Mouse (Mus musculus) heart, embryonic 13.5 days (tissue): Measurements from ENCODE around the gene Ppp1r15a. TPM values are rescaled to one million over a fixed set of nuclear protein-coding genes. Genes with fewer than 3 reads are reported as not detected.
A peak's percentile ranks its signal among the peaks of the same experiment; 100 is the strongest.

Experiments used
- ATAC-seq: fragments of 200-750 bp; cut with Nextera tagmentation; 2 replicates; pipeline ENCODE4 v1.8.0; 2017; ENCODE audit warnings: moderate TSS enrichment; ENCODE audit not compliant: insufficient number of reproducible peaks, low FRiP score, low TSS enrichment; ENCODE audit errors: extremely low read depth
- H3K27ac ChIP-seq: fragments of 300-500 bp; sonication (generic); replicated peaks from 2 replicates; pipeline ENCODE4 v1.5.1; 2015; ENCODE audit warnings: moderate library complexity, mild to moderate bottlenecking, inconsistent platforms
- H3K27me3 ChIP-seq: fragments of 300-500 bp; sonication (generic); replicated peaks from 2 replicates; pipeline ENCODE4 v1.6.1; 2015; ENCODE audit warnings: mild to moderate bottlenecking, inconsistent platforms
- H3K36me3 ChIP-seq: fragments of 300-500 bp; sonication (generic); 2 replicates; pipeline ENCODE4 v1.6.1; 2015; ENCODE audit warnings: mild to moderate bottlenecking, inconsistent platforms
- H3K4me1 ChIP-seq: fragments of 300-500 bp; sonication (generic); 2 replicates; pipeline ENCODE4 v1.6.1; 2015; ENCODE audit warnings: inconsistent platforms
- H3K4me2 ChIP-seq: fragments of 300-500 bp; sonication (generic); 2 replicates; pipeline ENCODE4 v1.6.1; 2015; ENCODE audit warnings: inconsistent platforms, mild to moderate bottlenecking, moderate library complexity
- H3K4me3 ChIP-seq: fragments of 300-500 bp; sonication (generic); 2 replicates; pipeline ENCODE4 v1.5.1; 2015; ENCODE audit warnings: moderate library complexity, mild to moderate bottlenecking, inconsistent platforms
- H3K9ac ChIP-seq: fragments of 300-500 bp; sonication (generic); 2 replicates; pipeline ENCODE4 v1.6.1; 2015; ENCODE audit warnings: inconsistent platforms, mild to moderate bottlenecking, moderate library complexity
- H3K9me3 ChIP-seq: fragments of 300-500 bp; sonication (generic); 2 replicates; pipeline ENCODE4 v1.6.1; 2016; ENCODE audit warnings: inconsistent platforms
- WGBS: fragments of 180-500 bp; shearing (Covaris S2); methylation state at CpG from one replicate; pipeline ENCODE4 v1.1.7; 2015; ENCODE audit warnings: mixed read lengths; 5-methylcytosine and 5-hydroxymethylcytosine counted together
- polyA plus RNA-seq: library from polyadenylated mRNA; unstranded; fragments of >200 nt; fragmentation: Nextera tagmentation; extraction: Ambion mirVana; gene quantifications from 2 replicates; pipeline ENCODE4 v1.2.1, GENCODE M21; 2015

Ppp1r15a gene
- polyA plus RNA-seq, 1 experiment from 2014 or later = 49.6 TPM

DNA sequence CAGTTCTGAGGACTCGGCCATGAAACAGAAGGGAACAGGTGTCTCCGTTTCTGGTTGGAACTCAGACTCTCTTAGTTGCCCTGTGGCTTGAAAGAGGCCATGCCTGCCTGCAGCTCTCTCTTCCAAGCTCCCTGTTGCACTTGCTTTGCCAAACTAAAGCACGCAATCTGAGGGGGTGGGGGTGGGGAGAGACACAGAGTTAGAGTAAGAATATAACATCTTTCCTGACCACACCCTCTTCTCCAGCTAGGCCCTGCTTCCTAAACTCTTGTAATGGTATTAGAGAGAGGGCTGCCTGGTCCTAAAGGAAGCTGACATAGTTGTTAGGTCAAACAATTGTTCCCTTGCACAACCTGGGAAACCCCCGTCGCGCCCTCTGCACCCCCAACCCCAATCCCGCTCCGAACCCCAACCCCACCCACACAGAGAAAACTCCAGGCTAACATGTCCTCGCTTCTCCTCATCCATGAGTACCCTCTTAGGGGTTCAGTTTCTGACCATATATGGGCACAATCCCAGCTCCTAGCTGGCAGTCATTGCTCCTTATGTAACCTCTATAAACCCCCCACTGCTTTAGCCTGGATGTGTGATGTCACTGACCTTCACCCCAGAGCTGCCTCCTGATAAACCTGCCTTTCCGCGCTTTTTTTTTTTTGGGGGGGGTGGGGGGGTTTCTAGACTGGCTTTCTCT is 24.9 kb upstream of the Ppp1r15a start:
- no peak overlapping the region for H3K4me3 ChIP-seq
- H3K4me1 ChIP-seq = no peaks in the 10 kb centered on the region; the same call in 1 of the 2 replicates
- 71% methylated on average over 11 of the region's 11 CpGs for WGBS
- H3K36me3 ChIP-seq = no peaks in the 10 kb centered on the region
- no peaks in the 10 kb centered on the region for H3K27me3 ChIP-seq
- ATAC-seq = no peak
- no peaks in the 10 kb centered on the region for H3K9me3 ChIP-seq
- H3K27ac ChIP-seq = no peak overlapping the region
- H3K4me2 ChIP-seq = no peak overlapping the region
- no peak overlapping the region; the same call in 1 of the 2 replicates for H3K9ac ChIP-seq

DNA sequence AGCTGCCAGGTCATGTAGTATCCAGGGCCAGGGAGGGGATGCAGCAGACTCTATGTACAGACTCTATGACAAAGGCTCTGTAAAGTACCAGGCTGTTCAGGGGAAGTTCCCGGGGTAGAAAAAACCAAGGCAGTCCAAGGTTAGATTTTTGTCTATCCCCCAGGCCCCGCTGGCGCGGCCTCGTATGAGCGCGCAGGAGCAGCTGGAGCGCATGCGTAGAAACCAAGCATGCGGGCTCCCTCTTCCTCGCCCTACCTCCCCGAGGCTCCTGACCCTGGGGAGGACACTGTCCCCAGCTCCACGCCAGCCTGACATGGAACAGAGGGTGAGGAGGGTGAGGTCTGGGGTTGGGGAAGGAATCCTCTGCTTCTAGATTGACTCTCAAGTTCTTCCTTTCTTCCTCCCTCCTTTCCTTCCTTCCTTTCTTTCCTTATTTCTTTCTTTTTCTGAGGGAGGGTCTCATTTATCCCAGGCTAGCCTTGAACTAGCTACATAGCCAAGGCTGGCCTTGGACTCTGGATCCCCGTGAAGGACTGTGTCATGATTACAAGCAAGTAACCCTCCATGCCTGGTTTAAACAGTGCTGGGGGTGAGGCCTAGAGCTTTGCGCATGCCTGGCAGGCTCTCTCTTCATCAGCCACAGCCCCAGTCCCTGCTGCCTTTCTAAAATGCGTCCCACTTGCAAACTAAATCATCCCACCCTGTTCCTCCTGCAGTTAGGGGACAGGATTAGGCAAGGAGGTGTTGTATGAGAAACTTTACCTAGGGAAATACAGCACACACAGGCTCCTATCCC is 23.8 kb upstream of the Ppp1r15a start:
- H3K4me3 ChIP-seq = no peak overlapping the region
- H3K36me3 ChIP-seq = no peaks in the 10 kb centered on the region
- no peak overlapping the region for H3K9ac ChIP-seq
- no peaks in the 10 kb centered on the region; the same call in 1 of the 2 replicates for H3K4me1 ChIP-seq
- no peak overlapping the region for H3K4me2 ChIP-seq
- no peaks in the 10 kb centered on the region for H3K9me3 ChIP-seq
- ATAC-seq = no peak
- no peak overlapping the region for H3K27ac ChIP-seq
- WGBS = 82% methylated on average over 16 of the region's 16 CpGs
- H3K27me3 ChIP-seq = no peaks in the 10 kb centered on the region

DNA sequence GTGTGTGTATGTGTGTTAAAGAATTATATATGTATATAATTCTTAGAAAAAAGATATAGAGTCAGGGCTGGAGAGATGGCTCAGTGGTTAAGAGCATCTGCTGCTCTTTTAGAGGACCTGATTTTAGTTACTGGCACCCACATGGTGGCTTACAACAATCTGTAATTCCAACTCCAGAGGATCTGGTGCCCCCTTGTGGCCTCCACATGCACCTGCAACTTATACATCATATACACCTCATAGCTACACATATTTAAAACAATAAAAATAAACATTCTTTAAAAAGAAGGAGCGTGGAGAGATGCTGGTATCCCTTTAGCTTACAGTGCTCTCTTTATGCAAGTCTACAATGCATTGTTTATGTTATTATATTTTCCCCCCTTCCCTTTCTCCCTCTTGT is 18.5 kb upstream of the Ppp1r15a start:
- H3K27me3 ChIP-seq = no peaks in the 10 kb centered on the region
- no peak for ATAC-seq
- peaks cover 3% of the 10 kb centered on the region; the same call in 1 of the 2 replicates for H3K9me3 ChIP-seq

DNA sequence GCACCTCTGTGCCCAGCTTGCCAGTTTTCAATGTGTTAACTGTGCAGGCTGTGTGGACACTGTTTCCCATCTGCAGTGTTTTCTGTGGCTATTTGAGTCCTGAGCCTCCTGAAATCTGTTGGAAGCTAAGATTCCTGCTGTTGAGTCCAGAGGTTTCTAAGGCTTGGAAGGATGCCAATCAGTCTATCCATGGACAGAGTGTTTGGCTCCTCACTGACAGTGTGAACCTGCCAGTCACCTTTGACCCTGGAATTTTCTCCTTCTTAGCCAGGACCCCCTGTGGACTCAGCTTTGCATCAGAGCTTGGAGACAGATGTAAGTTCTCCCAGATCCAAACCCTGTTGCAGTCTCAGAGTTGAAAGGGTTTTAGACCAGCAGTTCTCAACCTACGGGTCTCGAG is 14.1 kb upstream of the Ppp1r15a start:
- Histone ChIP-seq H3K27ac (no peak overlapping the region), H3K4me2 (no peak overlapping the region), H3K9ac (no peak overlapping the region), H3K4me3 (no peak overlapping the region), H3K9me3 (peaks cover 3% of the 10 kb centered on the region; the same call in 1 of the 2 replicates), H3K36me3 (no peaks in the 10 kb centered on the region), H3K4me1 (peaks cover 7% of the 10 kb centered on the region), H3K27me3 (no peaks in the 10 kb centered on the region)
- no peak for ATAC-seq
- 74% methylated on average over 2 of the region's 2 CpGs for WGBS

More for the DNA sequence above, 18.5 kb upstream of the Ppp1r15a start:
- Histone ChIP-seq H3K4me3 (no peak overlapping the region), H3K27ac (no peak overlapping the region), H3K4me2 (no peak overlapping the region), H3K9ac (no peak overlapping the region), H3K36me3 (no peaks in the 10 kb centered on the region), H3K4me1 (no peaks in the 10 kb centered on the region)
- 76% methylated on average over 1 of the region's 1 CpGs for WGBS

DNA sequence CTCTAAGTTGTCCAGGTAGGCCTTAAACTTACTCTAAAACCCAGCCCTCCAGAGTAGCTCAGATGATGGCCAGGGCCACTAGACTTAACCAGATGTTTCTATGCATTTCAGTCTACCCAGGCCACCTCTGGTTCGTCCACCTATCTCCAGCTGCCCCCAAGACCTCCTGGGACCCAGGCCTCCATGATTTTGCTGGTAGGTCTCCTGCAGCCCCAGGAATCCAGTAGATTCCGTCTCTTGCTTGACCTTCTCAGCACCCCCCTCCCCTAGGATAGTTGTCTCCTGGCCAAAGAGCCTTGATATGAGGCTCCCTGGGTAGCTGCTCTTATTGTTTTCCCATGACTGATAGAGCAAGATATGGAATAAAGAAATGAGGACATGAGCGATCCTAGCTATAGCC is 13.0 kb upstream of the Ppp1r15a start:
- WGBS = 77% methylated on average over 3 of the region's 3 CpGs
- H3K4me3 ChIP-seq = no peak overlapping the region
- H3K27ac ChIP-seq = no peak overlapping the region
- H3K4me2 ChIP-seq = no peak overlapping the region
- peaks cover 7% of the 10 kb centered on the region for H3K4me1 ChIP-seq
- ATAC-seq = no peak
- no peaks in the 10 kb centered on the region for H3K36me3 ChIP-seq
- H3K27me3 ChIP-seq = no peaks in the 10 kb centered on the region
- no peak overlapping the region for H3K9ac ChIP-seq
- H3K9me3 ChIP-seq = no peaks in the 10 kb centered on the region

DNA sequence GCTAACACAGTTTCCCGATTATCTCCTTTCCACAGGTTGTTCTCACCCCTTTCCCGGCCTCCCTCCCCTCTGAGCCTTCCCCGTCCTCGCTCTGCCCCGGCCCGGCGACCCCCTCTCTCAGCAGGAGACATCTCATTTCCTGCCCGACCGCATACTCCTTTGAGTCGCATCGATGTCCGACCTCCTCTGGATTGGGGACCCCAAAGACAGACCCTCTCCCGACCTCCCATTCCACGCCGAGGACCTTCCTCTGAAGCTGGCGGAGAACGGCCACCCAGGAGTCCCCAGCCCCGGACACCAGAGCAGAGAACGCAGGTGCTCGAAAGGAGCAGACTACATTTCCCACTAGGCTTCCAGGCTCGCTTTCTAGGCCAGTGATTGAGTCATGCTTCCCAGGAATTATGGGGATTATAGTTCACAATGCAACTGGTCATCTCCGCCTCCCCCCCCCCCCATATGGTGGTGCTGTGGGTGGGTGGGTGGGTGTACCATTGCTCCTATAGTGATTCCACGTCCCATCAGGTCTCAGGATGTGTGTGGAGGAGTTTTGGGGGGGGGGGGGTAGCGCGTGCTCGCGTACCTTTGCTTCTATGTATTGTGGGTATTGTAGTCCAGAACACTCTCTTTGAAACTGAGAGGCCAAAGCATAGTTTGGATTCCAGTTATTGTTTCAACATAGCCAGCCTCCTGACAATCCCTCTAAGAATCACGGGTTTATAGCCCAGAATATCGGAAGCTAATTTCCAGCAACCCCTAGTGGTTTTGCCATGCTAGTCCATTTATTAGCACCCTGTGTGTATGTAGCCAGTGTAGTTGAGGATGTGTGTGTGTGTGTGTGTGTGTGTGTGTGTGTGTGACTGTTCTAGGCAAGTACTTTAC is 12.3 kb upstream of the Ppp1r15a start:
- Histone ChIP-seq H3K4me2 (peak overlapping the region; percentile 92), H3K4me1 (peaks cover 7% of the 10 kb centered on the region), H3K36me3 (no peaks in the 10 kb centered on the region), H3K9ac (peak overlapping the region; percentile 80), H3K27me3 (0 out of 2 replicates have a peak, but pooled peaks cover 5% of the 10 kb centered on the region), H3K9me3 (no peaks in the 10 kb centered on the region), H3K27ac (no peak overlapping the region), H3K4me3 (peak overlapping the region; percentile 64)
- ATAC-seq = peak; percentile 56; the same call in 1 of the 2 replicates
- 4% methylated on average over 28 of the region's 29 CpGs for WGBS

DNA sequence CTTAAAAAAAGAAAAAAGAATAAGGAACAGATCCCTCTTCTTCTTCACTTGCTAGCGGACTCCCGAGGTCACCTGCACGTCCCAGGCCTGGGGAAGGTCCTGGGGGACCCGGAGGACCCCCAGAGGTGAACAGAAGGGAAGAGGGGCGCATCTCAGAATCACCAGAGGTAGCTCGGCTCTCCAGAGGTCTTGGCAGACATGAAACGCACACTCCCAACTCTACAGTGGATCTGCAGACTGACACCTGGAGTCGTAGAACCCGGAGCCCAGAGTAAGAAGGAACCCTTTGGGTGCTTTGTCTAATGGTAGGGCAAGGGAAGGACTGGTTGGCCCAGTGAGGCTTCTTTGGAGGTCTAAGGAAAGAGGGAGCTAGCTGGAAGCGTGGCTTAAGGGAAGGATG is 11.5 kb upstream of the Ppp1r15a start:
- no peaks in the 10 kb centered on the region for H3K9me3 ChIP-seq
- H3K27me3 ChIP-seq = 0 out of 2 replicates have a peak, but pooled peaks cover 5% of the 10 kb centered on the region
- no peaks in the 10 kb centered on the region for H3K36me3 ChIP-seq
- 78% methylated on average over 10 of the region's 10 CpGs for WGBS
- H3K4me1 ChIP-seq = peaks cover 7% of the 10 kb centered on the region
- H3K4me2 ChIP-seq = peak overlapping the region; percentile 92
- H3K9ac ChIP-seq = peak overlapping the region; percentile 80
- no peak overlapping the region for H3K27ac ChIP-seq
- no peak for ATAC-seq
- peak overlapping the region; percentile 64 for H3K4me3 ChIP-seq

DNA sequence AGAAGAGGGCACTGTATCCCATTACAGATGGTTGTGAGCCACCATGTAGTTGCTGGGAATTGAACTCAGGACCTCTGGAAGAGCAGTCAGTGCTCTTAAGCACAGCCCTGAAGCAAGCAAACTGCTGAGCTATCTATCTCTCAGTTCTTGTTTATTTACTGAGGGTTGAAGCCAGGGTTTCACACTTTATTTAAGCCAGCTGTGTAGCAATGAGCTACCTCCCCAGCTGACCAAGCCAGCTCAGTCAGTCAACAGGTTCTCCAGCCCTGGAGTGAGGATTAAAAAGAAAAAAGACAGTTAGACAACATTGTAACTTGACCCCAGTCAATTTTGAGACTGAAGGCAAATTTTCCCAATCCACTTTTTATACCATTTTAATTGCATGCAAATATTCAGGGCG is 9.6 kb upstream of the Ppp1r15a start:
- H3K27ac ChIP-seq = no peak overlapping the region
- H3K4me2 ChIP-seq = no peak overlapping the region
- ATAC-seq = no peak
- H3K9ac ChIP-seq = no peak overlapping the region
- 74% methylated on average over 1 of the region's 1 CpGs for WGBS
- 0 out of 2 replicates have a peak, but pooled peaks cover 8% of the 10 kb centered on the region for H3K27me3 ChIP-seq
- H3K4me3 ChIP-seq = no peak overlapping the region
- no peaks in the 10 kb centered on the region for H3K9me3 ChIP-seq
- H3K4me1 ChIP-seq = peaks cover 13% of the 10 kb centered on the region
- H3K36me3 ChIP-seq = no peaks in the 10 kb centered on the region

DNA sequence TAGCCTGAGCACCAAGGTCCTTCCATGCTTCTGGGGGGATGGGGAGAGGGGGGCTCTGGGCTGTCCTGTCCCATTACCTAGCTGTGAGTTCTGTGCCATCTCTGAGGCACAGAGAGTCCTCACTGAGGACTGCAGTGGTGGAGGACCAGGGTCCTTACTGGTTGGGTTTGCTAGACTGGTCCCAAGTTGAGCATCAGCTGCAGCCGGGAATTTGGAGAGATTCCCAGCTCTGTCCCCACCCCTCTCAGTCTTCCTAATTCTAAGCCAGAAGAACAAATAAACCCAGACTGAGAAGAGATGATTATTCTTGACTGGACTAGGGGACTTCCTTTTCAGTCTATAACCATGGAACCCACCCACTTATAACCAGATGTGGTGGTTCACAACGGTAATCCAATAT is 4.6 kb upstream of the Ppp1r15a start:
- H3K36me3 ChIP-seq = no peaks in the 10 kb centered on the region
- H3K9me3 ChIP-seq = no peaks in the 10 kb centered on the region
- 0 out of 2 replicates have a peak overlapping the region, but pooled peaks have one; percentile 30 for H3K27ac ChIP-seq
- H3K4me3 ChIP-seq = no peak overlapping the region
- 58% methylated on average over 2 of the region's 2 CpGs for WGBS
- H3K4me1 ChIP-seq = peaks cover 28% of the 10 kb centered on the region
- peak overlapping the region; percentile 48 for H3K4me2 ChIP-seq
- ATAC-seq = no peak
- 0 out of 2 replicates have a peak, but pooled peaks cover 8% of the 10 kb centered on the region for H3K27me3 ChIP-seq
- H3K9ac ChIP-seq = peak overlapping the region; percentile 15; the same call in 1 of the 2 replicates

DNA sequence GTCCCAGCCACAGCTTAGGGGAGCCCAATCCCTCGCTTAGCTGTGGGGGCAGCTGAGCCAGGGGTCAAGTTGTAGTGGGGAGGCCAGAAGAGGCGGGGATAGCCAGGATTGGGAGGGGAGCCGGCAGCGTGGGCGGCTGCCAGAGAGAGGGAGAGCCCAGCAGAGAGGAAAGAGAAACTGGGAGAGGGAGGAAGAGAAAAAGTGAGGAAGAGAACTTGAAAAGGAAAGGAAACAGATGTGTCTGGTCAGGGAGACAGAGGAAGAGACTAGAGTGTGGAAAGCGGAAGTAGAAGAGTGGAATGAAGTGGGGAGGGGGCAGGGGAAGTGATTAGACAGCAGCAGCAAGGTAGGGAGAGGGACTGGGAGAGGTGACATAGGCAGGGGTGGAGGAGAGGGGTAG is 3.4 kb upstream of the Ppp1r15a start:
- peak overlapping the region; percentile 4; the same call in 1 of the 2 replicates for H3K4me3 ChIP-seq
- no peaks in the 10 kb centered on the region for H3K9me3 ChIP-seq
- H3K4me1 ChIP-seq = peaks cover 38% of the 10 kb centered on the region
- H3K4me2 ChIP-seq = peak overlapping the region; percentile 48
- ATAC-seq = no peak
- H3K27me3 ChIP-seq = 0 out of 2 replicates have a peak, but pooled peaks cover 8% of the 10 kb centered on the region
- H3K9ac ChIP-seq = peak overlapping the region; percentile 62; the same call in 1 of the 2 replicates
- WGBS = 5% methylated on average over 6 of the region's 6 CpGs
- H3K27ac ChIP-seq = peak overlapping the region; percentile 66
- H3K36me3 ChIP-seq = 0 out of 2 replicates have a peak, but pooled peaks cover 2% of the 10 kb centered on the region
